Mouse (Mus musculus) granulocyte monocyte progenitor cell, adult 5-6 weeks (primary cell): ENCODE data around the gene Rcor1. TPM values are rescaled to one million over a fixed set of nuclear protein-coding genes. Genes with fewer than 3 reads are reported as not detected.
A peak's percentile ranks its signal among the peaks of the same experiment; 100 is the strongest.

ENCODE experiments used
- ATAC-seq: replicated peaks from 2 replicates; pipeline ENCODE4 v1.8.0; 2016; ENCODE audit warnings: mild to moderate bottlenecking, moderate TSS enrichment, inconsistent platforms; ENCODE audit not compliant: poor library complexity, severe bottlenecking
- total RNA-seq, 2 experiments: library from RNA; stranded (forward) in 1 of 2; stranded (reverse) in 1 of 2; fragments of 200-712, 200-1000 nt in 1 of 2; fragments of >200 nt in 1 of 2; fragmentation: Nextera tagmentation in 1 of 2; gene quantifications; 2 replicates each; pipeline ENCODE4 v1.2.3; 2014 to 2017

Rcor1 gene
- total RNA-seq, 2 experiments from 2014 or later, result 29.1 to 44.3 TPM

DNA sequence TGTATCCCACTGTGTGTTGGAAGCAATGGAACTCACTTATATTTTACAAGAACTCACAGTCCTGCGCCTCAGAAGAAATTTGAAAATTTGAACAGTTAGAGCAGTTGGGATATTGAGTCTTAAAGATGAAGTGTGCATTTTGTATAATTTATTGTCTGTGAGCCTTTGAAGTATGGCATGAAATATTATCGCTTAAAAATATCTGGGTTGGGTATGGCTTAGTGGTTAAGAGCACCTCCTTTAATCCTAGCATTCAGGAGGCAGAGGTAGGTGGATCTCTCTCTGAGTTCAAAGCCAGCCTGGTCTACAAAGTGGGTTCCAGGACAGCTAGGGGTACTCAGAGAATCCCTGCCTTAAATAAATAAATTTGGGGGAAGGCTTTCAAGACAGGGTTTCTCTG lies 20.1 kb upstream of the Rcor1 start:
- no peak for ATAC-seq

DNA sequence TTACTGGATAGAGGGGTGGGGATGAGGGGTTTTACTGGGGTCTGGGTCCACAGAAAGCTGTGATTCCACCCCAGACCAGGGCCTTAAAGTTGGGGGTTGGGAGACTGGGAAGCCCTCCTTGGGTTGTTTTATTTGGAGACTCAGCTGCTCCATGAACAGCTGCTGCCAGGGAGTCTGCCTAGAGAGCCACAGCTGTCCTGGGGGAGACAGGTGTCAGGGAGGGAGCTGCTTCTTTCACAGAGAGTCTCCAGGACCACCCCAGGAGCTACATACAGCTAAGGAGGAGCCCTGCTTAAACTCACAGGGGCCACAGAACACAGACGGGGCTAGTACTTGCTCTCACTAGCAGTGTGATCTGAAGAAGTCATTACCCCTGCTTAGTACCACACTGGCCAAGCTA lies 18.0 kb upstream of the Rcor1 start:
- no peak for ATAC-seq

DNA sequence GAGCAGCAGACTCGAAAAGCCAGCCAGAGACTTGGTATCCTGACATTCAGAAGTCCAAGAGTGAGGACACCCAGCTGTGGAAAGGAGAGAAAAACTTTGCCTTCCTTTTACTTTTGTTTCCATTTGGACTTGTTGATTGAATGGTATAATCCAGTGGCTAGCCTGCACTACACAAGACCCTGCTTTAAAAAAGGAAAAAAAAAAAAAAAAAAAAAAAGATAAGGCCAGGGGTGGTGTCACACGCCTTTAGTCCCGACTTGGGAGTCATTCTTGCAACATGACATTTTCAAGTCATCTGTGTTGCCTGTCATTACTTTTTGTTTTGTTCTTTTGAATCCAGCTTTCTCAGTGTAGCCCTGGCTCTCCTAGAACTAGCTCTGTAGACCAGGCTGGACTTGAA lies 17.6 kb upstream of the Rcor1 start:
- ATAC-seq, result no peak

DNA sequence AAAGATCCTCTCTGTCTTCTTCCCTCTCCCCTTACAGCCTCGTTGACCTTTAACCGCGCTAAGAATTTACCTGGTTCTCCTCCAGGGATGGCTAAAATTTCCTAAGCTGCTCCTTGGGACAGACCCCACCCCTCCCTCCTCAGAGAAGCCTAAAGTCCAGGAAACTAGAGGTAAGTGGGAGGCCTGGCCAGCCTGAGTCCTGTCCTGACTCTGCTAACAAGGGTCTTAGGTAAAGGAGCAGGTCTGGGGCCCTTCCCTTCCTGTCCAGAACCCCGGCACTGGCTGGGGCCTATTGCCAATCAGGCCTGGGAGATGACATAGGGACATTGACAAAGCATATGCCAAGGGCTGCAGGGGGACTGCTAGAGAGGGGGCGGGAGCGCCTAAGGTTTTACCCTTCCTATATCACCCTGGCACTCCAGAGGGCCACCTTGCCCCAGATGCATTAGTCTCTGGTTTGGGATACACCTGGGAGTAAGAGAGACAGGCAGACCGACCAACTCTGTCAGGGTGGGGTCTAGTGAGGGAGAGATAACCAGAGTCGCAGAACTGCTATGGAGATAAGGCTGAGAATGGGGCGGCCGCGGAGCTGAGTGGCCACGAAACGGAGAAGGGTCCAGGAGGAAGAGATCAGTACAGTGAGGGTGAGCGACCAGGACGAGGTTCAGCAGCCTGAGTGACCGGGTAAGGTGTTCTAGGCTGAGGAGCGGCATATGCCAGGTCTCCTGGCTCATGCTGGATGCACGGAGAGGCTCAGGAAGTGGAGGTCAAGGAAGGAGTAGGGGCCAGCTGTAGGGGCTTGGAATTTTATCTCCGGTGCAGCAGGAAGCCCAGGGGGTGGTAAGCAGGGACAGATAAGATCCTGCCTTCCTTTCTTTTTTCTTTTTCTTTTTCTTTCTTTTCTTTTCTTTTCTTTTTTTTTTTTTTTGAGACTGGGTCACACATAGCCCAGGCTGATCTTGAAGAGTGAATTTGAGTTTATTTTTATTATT lies 10.7 kb upstream of the Rcor1 start:
- ATAC-seq, result no peak

DNA sequence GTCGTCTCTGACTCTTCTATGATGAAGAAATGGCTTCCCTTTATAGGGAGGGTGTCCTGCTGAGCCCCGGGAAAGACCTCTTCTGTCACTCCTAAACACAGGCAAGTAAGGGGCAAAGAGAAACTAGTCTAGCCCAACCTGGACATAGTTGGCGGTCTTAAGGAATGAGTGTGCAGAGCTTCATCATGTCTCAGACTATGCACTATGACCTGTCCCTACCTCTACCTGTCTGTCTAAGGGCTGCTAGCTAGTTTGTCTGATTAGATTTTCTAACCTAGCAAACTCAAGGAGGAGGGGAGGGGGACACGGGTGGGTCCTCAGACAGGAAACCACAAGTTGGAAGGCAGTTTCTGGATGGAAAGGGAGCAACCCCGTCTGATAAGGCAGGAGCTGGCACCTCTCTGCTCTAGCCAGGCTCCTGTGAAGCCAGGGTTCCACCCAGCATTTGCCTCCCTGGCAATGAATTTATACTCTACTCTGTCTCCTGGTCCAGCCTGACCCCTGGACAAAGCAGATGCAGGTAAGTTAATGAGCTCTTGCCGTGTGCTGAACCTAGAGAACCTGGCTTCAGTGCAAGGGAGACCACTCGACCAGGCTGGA lies 9.8 kb upstream of the Rcor1 start:
- ATAC-seq, result no peak

DNA sequence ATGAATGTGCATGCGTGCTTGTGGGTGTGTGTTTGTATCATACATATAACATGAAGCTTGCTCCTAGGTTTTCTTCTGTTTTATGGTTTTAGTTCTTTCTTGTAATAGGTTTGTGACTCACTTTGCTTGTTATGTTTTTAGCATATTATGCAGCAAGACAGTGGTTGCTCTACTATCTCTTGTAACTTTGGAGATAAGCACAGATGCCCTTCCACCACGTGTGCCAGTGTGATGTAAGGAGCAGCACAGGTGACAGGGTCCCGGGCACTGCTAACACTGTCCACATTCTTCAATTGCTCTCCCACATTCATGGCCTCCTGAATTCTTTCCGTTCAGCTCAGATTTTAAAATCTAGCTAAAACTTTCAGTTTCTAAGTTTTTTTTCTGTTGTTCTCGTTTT lies 6.3 kb upstream of the Rcor1 start:
- no peak for ATAC-seq

DNA sequence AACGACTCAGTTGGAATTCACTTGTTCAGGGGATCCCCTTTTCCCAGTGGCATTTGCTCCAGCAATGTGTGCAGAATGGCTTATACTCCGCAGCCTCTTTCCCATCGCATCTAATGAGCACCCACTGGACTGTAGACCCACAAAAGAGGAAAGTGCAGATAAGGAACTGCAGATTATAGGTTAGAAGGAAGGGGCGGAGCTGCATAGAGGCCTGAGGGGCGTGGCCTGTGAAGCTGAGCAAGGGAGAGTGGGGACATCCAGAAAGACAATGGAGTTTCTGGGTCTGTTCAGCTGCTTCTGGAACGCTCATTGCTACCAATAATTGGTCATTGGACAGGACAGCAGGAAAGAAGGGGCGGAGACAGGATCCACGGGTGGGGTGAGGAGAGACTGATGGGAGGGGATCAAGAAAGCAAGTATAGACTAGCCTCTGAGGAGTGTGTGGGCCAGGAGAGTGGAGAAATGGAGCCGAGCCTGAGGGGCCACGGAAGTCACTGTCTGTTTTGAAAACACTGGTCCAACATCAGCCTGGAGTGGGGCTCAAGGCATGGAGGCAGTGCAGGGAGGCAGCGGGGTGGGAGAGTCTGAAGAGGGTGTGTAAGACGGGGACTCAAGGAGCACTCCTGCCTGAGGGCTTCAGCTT lies 3.8 kb upstream of the Rcor1 start:
- peak; percentile 59 for ATAC-seq

DNA sequence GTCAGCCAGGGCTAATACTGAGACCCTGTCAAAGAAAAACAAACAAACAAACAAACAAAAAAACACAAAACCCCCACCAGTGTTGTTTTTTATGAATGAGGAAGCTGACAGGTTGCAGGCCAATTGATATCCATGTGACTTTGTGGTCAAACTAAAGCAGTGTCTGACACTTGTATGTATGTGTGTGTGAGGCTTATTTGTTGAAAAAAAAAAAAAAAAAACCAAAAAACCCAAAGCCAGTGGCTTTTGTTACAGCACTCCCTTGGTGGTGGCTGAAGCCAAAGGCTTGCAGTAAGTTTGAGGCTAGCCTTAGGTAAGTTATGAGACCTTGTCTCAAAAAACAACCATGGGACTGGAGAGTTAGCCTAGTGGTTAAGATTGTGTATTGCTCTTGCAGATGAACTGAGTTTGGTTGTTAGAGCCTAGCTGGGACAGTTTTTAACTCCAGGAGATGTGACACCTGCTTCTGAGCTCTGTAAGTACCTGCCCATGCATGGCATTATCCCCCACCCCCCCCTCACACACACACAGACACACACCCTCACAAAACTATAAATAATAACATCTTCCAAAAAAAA lies 2.9 kb upstream of the Rcor1 start:
- ATAC-seq, result no peak

DNA sequence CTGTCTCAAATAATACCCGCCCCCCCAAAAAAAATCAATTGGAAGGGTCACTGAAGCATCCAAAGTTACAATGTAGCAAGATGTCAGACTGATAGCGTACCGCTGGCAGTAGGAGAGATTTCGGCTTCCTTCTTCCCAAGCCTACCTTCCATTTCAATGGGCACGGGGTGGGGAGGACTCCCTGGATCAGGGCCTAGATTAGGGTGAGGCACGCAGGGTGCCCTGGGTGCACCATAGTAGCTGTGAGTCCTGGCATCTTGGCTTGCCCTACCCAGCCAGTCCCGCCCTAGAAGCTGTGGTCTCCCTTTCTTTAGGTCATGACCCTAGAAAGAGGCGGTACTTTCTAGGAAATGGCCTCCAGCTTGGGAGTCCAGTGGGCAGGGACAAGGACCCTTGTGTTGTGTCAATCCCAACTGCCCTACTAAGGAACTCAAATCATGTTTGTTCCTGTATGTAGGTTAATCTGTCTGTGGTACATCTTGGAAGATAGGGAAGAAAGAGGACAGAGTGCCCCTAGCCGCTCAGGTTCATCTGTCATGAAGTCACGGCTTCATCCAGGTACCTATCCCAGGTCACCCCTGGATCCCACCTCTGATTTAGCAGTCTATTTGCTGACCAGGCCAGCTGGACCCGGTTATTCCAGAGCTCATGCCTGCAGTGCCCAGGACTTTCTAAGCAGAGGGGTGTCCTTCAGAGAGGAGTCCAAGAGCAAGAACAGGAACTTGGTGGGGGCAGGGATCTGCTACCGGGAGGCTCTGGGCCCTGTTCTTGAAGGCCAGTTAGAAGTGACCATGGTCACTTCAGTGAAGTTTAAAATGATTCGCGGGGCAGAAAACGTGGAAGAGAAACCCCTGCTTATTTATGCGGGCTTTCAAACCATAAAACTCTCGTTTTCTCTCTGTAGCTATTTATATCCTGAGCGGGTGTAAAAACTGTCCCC lies 1.6 kb upstream of the Rcor1 start:
- ATAC-seq, result no peak

DNA sequence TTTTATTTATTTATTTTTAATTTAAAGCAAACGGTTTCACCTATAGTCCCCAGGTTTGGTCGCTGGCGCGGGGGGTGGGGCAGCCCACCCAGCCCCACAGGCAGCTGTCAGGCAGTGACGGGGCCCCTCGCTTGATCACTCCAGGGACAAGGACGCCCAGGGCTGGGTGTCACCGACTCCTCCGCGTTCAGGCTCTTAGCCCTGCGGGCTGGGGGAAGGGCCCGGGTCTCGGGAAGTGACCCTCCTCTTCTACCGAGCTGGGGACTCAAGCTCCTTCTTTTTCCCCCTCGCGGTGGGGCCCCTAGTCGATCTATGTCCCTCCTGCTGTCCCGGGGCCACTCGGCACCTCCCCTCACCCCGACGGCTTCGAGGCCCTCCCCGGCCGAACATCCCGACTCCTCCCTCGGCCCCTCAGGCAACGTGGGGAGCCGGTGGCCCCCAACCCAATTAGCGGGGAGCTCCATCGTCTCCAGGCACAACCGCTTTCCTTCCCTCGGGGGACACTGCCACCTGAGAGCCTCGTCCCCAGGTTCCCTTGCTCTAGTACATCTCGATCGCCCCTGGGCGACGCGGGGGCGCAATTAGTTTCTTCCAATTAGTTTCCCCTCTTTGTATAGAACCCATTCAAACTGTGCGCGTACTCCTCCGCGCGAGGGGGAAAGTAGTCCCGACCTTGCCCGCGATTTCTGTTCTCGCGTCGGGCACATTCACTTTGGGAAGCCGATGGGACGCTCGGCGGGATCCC lies 748 bp upstream of the Rcor1 start:
- ATAC-seq, result peak; percentile 11

DNA sequence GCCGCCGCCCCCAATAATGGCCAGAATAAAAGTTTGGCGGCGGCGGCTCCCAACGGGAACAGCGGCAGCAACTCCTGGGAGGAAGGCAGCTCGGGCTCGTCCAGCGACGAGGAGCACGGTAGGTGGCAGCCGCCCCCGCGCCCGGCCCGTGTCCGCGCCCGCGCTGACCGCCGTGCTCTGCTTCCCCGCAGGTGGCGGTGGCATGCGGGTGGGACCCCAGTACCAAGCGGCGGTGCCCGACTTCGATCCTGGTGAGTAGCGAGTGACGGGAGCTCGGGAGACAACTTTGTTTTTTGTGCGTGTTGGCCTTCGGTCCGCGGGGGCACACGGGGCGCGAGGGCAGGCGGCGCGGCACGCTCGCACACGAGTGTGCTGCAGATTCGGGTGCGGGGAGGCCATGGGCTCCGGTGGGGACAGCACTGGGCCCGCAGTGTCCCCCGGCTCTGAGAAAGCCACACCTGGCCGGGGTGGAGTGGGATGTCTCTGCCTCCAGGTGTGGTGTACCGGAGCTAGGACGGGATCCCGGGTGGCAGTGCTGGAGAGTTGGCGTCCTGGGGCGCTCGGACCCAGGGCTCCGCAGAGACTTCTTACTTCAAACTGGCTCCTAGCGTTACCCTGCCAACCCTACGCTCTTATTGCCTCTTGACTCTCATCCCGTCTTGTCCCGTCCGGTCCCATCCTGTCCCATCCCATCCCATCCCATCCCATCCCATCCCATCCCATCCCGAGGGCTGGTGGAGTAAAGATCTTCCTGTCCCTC lies 800 bp downstream of the Rcor1 start:
- no peak for ATAC-seq

DNA sequence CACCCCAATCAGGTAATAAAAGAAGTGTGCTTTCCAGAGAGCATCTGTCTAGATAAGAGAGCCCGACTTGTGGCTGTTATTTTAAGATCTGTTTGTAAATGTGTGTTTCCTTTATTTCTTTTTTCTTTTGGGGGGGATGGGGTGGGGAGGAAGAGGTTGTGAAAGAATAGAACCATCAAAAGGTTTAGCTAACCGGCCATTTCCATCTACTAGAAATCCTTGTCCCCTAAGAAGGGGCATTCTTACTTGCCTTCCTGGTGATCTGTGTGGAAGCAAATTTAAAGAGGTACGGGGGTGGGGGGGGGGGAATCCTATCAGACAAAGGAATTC lies 1.3 kb downstream of the Rcor1 start:
- no peak for ATAC-seq

DNA sequence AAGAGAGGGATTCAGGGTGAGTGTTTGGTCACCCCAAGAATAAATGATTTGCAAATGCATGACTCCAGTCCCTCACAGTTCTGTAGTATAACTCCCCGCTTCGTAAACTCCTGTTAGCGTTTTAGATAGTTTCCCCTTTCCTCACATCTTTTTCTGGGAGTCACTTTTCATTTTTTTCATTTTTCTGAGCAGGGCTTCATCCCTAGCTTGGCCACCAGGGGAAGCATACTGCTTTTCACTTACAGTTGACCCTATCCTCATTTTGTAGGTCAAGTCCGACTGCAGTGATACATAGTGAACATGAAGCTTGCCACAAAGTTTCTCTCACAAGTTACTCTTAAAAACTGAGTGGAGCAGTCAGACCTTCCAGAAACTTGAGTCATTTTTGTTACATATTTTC lies 2.0 kb downstream of the Rcor1 start:
- no peak for ATAC-seq

DNA sequence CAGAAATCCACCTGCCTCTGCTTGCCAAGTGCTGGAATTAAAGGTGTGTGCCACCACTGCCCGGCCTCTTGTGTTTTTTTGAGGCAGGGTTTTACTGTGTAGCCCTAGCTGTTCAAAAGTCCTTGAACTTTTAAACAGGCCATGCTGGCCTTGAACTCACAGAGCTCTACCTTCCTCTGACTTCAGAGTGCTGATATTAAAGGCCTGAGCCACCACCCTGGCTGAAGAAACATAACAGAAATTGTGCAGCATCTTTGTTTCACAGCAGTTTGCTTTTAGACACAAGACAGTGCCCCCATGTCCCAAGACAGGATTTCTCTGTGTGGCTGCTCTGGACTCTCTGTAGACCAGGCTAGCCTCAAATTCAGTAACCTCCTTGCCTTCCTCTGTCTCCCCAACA lies 3.2 kb downstream of the Rcor1 start:
- no peak for ATAC-seq

DNA sequence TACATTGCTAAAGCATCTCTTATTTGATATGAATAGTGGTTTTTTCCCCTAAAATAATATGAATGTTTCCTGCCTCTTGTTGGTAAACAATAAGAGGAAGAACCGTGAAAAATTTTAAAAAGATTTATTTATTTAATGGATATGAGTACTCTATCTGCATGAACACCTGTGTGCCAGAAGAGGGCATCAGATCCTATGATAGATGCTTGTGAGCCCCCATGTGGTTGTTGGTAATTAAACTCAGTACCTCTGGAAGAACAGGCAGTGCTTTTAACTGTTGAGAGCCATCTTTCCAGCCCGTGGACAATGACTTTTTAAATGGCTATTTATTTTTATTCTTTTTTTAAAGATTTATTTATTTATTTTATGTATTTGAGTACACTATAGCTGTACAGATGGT lies 5.7 kb downstream of the Rcor1 start:
- no peak for ATAC-seq

DNA sequence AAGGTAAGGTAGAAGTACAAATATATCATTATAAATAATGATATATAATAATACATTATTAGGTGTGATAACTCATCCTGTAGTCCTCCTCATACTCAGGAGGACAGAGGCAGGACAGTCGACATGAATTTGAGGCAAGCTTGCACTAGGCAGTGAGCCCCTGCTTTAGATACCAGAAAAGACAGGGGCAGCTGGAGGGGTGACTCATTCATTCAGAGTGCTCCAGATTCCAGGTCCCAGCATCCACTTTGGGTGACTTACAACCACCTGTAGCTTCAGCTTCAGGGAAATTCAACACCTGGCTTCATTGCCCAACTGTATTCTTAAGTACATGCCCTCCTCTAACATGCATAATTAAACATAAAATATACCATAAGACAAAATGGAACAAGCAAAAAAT lies 7.7 kb downstream of the Rcor1 start:
- ATAC-seq, result no peak

DNA sequence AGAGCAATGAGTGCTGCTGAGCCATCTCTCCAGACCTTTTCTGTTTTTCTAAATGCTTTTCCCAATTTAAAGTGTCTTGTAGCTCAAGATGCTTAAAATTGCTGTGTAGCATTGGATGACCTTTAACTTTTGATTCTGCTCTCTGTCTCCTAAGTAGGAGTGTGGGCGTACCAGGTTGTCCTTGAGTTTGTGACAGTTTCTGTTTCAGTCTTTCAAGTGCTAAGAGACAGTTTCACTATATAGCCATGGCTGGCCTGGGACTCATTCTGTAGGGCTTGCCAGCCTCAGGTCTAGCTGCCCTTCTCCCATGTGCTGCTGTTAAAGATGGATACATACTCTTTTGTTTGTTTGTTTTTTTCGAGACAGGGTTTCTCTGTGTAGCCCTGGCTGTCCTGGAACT lies 9.1 kb downstream of the Rcor1 start:
- ATAC-seq, result no peak

DNA sequence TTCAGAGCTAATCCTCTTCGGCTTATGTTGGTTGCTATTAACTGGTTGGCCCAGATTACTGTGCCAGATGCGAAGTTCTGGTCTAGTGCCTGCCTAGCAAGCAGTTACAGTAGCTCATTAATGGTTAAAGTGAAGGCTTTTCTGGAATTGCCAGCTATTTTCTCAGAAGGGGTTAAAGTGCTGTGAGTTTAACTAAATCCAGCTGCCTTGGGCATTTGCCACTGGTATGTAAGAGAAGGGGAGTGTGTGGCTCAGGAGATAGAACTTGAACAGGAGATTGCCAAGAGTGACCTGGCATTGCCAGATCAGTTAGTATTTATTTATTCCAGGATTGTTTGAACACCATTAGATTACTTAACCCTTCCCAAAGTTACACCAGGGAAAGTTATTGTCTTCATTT lies 11.1 kb downstream of the Rcor1 start:
- ATAC-seq, result no peak

DNA sequence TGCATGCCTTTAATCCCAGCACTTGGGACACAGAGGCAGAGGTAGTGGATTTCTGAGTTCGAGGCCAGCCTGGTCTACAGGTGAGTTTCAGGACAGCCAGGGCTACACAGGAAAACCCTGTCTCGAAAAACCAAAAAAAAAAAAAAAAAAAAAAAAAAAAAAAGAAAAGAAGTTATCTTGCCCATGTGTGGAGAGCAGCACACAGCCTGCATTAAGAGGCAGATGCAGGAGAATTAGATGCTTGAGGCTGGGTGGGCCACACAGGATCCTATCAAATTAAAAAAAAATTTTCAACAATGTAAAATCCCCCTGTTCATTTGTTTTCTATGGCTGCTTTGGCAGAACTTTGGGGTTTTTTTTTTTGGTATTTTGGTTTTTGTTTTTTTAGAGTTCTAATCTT lies 24.2 kb downstream of the Rcor1 start:
- ATAC-seq, result no peak
